Mouse (Mus musculus) myocyte (in vitro differentiated cells): ENCODE data around the gene Cdsn.

ENCODE experiments used
- E2F4 ChIP-seq: IDR thresholded peaks from one replicate; pipeline ENCODE4 v1.6.1; 2011; ENCODE audit warnings: mild to moderate bottlenecking, control low read depth, moderate library complexity; ENCODE audit not compliant: insufficient read depth
- MAX ChIP-seq: IDR thresholded peaks from one replicate; pipeline ENCODE4 v1.6.1; 2011; ENCODE audit warnings: low read depth, mild to moderate bottlenecking, control low read depth
- POLR2A ChIP-seq: IDR thresholded peaks from one replicate; pipeline ENCODE4 v1.6.1; 2011; ENCODE audit warnings: low read depth, mild to moderate bottlenecking, control low read depth, moderate library complexity; ENCODE audit not compliant: insufficient read length
- REST ChIP-seq: IDR thresholded peaks from one replicate; pipeline ENCODE4 v1.6.1; 2011; ENCODE audit warnings: mild to moderate bottlenecking, control low read depth, moderate library complexity; ENCODE audit not compliant: insufficient read depth, insufficient read length
- SRF ChIP-seq: IDR thresholded peaks from one replicate; pipeline ENCODE4 v1.6.1; 2011; ENCODE audit warnings: low read depth; ENCODE audit not compliant: control insufficient read depth, insufficient read length
- TCF3 ChIP-seq: IDR thresholded peaks from one replicate; pipeline ENCODE4 v1.6.1; 2011; ENCODE audit warnings: low read depth, control low read depth; ENCODE audit not compliant: insufficient read length
- USF1 ChIP-seq: IDR thresholded peaks from one replicate; pipeline ENCODE4 v1.6.1; 2011; ENCODE audit warnings: low read depth, mild to moderate bottlenecking, control low read depth, moderate library complexity

GRCm38 (mm10) chr17:35567767-35568166 is 15.8 kb downstream of the Cdsn start:
- TF ChIP-seq SRF (no peak), USF1 (no peak), POLR2A (no peak), TCF3 (no peak), REST (no peak), MAX (no peak), E2F4 (no peak)
